Mouse (Mus musculus): ENCODE data around the gene Pafah1b1. TPM values are rescaled to one million over a fixed set of nuclear protein-coding genes. Genes with fewer than 3 reads are reported as not detected.

The Pafah1b1 gene
- total RNA-seq, 4 experiments from 2014 or later, result 124 to 194 (median 185) TPM

DNA sequence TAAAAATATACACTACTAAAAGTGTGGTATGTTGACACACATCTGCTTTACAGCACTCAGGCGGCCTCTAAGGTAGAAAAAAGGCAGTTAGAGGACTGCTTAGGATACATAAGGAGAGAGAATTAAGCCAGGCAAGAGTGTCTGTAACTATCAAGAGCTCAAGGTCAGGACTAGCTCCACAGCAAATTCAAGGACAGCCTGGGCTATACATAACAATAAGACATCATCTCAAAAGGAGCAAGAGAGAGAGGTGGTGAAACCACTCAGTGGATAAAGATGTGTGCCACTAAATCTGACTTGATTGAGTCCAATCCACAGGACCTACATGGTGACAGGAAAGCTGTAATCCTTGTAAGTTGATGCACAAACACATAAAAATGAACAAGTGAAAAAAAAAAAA, 3.8 kb downstream of the Pafah1b1 start:
- DNase-seq, result no peak

DNA sequence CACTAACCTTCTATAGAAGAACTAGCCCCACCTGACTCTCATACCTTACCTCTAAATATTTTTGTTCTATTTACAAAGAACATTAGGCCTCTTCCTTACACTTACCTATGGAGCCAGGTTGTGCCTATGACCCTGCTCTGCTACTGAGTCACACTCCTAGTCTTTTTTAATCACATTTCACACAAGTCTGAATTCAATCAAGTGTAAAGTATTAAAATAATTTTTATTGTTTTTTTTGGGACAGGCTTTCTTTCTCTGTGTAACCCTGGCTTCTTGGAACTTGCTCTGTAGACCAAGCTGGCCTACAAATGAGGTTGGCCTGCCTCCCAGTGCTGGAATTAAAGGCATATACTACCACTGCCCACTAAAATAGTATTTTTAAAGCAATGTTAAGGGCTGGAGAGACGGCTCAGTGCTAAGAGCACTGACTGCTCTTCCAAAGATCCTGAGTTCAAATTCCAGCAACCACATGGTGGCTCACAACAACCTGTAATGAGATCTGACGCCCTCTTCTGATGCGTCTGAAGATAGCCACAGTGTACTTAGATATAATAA, 8.4 kb downstream of the Pafah1b1 start:
- DNase-seq, result no peak

DNA sequence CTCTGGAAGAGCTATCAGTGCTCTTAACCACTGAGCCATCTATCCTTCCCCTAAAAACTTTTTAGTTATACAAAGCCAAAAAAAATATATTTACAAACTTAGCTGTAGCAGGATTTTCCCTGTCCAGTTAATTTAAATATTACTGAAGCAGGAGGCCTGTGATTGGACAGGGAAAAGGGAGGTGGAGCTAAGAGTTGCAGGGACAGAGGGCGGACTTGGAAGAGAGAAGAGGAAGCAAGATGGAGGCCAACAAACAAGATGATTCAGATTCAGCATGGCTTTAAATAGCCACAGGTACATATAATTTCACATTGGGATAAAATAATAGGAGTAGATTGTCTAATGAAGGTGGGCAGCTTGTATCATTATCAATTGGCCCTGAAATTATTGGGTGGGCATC, 13.8 kb downstream of the Pafah1b1 start:
- DNase-seq, result no peak

DNA sequence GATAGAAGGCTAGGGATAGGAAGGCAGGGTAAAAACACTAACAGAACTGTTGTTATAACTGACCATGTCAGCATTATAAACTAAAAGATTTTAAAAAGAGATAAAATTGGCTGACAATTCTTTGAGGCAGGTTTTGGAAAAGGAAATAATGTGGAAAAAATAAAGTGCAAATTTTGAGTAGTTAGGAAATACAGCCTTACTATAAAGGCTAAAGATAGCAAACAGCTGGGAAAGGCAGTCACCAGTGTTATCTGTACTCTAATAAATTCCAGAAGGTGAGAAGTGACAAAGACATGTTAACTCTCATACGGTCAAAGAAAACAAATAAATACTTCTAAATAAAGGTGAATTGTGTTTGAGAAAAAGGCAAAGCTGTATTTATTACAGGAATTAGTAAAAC, 15.7 kb downstream of the Pafah1b1 start:
- no peak for DNase-seq

DNA sequence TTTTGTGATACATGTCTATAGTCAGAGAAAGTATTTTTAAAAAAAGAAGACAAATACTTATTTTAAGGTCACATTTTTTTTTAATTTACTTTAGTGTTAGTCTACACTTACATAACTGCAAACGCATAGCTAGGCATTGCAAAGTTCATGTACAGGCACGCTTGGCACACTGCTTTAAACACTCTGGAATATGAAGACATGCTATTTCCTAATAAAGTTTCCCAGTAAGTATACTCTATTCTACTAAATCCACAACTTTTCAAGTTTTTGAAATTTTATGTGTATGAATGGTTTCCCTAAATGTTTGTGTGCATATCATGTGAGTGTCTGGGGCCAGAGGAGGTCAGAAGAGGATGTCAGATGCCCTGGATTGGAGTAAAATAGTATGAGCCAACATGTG, 20.4 kb downstream of the Pafah1b1 start:
- no peak for DNase-seq

DNA sequence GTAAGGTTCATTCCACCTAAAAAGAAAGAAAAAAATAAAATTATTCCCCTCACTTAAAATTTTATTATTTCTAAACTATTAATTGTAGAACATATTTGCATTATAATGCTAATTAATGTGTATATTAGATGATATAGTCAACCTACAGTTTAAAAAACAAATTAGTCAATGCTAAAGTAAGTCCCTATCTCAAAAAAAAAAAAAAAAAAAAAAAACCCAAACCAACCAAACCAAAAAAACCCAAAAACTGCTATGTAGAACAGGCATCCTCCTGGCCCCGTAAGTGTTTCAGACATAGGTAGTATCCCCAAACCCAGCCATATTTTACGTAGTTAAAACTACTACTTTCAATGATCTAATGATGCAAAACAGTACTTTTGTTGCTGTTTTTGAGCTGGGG, 25.0 kb downstream of the Pafah1b1 start:
- no peak for DNase-seq

DNA sequence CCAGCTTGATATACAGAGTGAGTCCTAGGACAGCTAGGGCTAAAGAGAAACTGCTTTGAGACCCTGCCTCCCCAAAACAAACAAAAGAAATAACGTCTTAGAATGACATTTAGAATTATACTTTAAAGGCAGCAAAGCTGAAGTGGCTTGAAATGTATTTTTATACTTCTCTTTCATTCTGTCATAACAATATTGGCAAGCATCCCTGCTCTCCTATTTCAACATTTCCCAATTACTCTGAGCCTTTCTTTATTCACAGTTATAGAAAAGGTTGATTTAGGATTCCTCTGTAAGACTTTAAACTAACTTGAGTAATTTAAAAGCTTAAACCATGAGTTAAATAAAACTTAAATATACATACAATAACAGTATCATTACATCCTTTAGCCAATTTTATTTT, 32.3 kb downstream of the Pafah1b1 start:
- DNase-seq, result no peak

DNA sequence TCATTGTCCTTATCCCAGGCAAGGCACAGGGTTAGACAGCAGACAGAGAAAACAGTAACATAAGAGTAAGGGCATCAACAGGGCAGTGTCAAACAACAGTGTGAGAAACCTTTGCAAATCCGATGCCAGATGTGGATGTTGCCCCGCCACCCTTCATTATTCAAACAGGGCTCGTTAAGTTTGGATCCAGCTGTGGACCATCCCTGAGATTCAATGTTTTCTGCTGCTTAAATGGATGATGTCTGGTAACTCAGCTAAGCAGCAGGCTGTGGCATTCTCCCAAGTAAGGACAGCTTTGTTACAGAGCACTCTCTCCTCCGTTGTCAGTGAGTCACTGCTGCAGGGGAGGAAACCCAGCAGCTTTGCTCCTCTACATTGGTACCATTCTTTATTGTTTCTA, 49.3 kb downstream of the Pafah1b1 start:
- DNase-seq, result no peak

DNA sequence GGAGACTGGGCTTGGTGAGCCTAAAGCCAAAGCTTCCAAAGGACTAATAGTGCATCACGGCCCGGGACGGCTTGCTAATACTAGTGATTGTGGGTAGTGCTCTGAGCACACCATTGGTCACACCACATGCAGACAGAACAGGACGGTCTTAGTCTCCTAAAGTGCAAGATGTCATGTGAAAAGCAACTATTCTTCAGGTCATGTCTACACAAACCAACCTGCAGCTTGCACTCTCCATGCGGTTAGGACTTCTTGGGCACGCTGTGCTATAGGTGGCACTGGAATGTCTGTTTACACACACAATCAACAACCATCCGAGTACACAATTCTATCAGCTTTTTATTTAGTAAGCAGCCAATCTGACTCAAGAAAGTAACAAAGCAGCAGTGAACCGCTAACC, 49.8 kb downstream of the Pafah1b1 start:
- DNase-seq, result no peak

DNA sequence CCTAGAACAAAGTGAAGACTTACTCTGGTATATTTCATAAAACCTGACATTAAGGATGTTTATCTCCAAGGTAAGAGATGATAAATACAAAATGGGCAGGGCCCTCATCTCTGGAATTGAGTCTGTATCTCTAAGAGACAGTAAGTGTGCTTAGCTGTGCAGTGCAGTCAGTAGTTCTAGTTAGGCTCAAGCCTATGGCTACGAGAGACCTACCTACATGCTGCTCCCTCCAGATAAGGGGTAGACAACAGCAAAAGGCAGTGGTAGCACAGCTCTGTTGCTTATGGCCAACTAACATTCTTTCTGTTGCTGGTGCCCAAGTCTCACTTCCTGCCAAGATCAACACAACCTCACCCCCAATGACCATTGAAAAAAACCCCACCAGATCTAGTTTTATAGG, 50.9 kb downstream of the Pafah1b1 start:
- no peak for DNase-seq

DNA sequence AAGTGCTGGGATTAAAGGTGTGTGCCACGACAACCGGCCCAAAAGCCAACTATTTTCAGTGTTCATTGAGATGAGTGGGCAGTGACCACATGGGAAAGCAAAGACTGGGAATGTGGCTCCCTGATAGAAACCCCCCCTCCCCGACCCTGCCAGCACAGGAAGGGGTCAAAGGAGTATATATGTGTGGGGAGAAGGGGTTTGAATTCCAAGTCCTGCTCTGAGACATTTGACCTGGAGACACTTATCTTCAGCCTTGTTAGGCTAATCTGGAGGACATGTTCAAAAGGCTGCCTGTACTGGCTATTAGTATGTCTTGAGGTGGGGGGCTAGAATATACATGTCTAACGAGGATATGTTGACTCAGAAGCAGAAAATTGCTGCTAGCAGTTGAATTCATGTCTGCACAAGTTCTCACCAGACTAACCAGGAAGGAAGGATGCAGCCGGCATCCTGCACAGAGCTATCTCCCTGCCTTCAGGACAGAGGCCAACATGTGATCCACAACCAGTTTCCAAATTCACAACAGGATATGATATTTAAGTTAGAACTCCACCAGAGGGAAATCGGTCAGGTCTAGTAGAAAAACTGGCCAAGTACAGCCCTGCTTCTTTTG, 51.5 kb downstream of the Pafah1b1 start:
- DNase-seq, result no peak

DNA sequence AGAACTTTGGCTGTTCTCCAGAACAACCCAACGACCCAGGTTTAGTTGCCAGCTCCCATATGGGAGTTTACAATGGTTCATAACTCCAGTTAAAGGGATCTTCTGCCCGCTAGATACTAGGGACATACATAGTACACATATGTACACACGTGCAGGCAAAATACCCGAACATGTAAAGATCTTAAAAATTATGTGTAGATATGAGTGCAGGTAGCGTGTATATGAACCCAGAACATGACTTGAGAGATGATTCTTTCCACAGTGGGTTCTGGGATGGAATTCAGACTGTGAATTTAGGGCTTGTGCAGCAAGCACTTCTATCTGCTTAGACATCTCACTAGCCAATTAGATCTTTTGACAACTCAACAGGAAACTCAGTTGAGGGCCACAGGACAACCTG, 52.6 kb downstream of the Pafah1b1 start:
- DNase-seq, result no peak

DNA sequence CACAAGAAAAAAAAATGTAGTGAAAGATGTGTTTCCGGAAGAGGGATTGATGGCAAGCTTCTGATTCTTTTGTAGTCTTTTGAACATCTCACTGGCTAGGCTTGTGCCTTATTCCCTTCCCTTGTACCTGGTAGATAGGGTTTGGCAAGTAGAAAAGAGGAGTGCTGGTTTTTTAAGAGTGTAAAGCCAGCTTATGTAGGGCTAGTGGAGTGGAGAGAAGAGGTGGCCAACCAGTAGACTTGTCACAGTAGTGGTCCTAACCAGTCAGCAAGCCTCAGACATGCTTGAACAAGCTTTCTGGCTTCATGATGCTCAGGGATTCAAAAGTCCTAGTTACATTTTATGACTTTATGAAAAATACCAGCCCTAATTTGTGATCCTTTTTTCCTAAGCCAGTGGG, 53.5 kb downstream of the Pafah1b1 start:
- no peak for DNase-seq

DNA sequence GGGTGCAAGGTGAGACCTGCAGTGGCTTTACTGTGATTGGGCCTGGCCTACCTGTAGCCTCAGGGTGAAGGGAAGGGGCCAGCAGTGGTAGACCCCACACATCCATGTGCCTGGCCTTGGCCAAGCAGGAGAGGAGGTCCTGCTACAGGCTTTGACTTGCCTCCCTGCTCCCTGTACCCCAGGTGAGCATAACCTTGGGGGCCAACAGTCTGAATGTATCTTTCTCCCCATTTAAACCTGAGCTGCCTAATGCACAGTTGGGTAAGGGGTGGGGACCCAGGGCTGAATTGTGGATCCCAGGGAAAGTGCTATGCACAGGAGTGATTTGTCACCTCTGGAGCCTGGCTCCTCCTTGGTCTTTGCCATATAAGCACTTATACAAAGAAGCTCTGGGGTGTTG, 54.3 kb downstream of the Pafah1b1 start:
- no peak for DNase-seq

DNA sequence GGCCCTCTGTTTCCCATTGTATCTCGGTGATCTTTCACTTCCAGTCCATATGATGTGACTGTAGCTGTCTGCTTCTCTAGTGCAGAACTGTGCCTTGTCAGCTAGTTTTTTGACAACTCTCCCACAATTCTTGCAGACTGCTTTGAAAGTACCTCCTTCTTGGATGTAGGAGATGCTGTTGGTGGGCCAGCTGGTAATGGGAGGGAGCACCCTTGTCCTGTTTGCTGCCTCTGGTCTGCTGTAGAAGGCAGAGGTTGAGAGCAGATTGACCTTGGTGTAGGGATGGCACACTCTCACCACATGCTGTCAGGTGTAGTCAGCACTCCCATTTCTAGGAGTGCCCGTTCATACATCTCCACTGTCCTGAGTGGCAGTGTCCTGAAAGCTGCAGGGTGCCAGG, 55.5 kb downstream of the Pafah1b1 start:
- DNase-seq, result no peak

DNA sequence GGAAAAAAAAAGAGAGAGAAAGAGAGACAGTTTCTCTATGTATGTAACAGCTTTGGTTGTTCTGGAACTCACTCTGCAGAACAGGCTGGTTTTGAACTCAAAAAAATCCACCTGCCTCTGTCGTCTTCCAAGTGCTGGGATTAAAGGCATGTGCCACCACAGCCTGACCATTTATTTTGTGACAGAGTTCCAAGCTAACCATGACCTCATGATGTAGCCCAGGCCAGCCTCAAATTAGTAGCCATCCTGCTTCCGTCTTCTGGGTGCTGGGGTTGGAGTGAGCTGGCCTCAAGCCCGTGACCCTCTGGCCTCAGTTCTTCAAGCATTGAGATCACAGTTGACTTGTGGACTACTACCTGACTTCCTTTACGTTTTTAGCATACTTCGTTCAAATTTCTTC, 56.0 kb downstream of the Pafah1b1 start:
- no peak for DNase-seq

DNA sequence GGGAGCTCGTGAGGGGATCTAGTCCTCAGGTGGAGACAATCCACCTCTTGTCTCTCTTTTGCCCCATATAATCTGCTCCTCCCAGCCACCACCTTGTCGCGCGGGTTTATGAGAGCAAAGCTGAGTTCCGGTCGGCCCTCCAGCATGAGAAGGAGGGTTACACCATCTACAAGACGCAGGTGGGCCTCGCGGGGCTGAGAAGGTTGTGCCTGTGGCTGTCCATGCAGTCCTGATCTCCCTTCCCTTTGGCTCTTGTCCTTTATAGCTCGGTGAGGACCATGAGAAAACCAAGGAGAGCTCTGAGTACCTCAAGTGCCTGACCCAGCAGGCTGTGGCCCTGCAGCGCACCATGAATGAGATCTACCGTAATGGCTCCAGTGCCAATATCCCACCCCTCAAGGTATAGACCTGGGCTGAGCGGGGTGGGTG, 56.9 kb downstream of the Pafah1b1 start:
- DNase-seq, result no peak

DNA sequence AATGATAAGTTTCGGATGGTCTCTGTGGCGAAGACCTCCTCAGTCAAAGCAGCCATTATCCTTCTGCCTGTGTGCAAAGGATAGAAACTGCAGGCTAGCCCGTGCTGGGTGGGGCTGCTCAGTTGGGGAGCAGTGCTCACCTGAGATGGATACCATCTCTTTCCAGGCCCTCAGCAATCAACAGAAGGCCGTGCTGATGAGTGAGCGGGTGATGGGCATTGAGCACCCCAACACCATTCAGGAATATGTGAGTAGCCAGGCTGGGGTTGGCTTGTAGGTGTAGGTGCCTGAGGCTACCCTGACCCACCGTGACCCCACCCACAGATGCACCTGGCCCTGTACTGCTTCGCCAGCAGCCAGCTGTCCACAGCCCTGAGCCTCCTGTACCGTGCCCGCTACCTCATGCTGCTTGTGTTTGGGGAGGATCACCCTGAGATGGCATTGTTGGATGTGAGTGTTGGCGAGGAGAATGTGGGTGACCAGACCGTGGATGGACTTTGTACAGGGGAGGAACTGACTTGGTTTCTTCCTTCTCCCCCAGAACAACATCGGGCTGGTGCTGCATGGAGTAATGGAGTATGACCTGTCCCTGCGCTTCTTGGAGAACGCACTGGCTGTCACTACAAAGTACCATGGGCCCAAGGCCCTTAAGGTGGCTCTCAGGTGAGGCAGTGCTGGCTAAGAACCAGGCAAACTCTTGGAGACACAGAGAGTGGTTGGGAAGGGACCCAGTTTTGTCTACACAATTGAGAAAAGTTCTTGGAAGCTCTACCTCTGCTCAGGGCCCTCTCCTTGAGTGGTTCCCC, 57.5 kb downstream of the Pafah1b1 start:
- no peak for DNase-seq

DNA sequence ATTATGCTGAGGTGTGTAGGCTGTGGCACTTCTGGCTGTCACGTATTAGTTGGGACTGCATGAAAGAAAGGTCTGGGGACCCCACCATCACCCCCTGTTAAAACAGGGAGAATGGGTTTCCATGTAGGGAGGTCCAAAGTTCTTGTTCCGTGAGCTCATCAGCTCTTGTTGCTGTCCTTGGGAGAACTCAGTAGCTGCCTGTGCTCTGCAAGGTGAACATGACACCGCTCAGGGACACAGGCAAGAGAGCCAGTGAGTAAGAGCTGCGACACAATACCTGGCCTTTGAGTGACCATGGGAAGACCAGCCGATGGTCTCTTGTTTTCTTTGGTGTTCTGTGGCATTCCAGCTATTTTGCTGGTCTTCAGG, 58.2 kb downstream of the Pafah1b1 start:
- DNase-seq, result peak; percentile 57

DNA sequence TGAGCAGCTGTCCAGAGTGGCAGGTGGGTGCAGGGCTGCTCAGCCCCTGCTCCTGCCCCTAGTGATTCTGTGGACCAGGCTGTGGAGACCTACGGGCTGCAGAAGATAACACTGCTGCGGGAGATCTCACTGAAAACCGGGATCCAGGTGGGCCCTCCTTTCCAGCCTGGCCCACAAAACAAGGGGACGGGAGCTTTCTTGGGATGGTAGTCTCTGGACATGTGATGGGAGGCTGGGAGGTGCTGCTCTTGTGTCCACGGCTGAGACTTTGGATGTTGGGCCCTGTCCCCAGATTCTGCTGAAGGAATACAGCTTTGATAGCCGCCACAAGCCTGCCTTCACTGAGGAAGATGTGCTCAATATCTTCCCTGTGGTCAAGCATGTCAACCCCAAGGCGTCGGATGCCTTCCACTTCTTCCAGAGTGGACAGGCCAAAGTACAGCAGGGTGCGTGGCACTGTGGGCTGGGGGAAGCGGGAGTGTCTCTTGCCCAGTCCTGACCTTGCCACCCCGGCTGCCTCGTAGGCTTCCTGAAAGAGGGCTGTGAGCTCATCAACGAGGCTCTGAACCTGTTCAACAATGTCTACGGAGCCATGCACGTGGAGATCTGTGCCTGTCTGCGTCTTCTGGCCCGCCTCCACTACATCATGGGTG, 58.7 kb downstream of the Pafah1b1 start:
- no peak for DNase-seq

DNA sequence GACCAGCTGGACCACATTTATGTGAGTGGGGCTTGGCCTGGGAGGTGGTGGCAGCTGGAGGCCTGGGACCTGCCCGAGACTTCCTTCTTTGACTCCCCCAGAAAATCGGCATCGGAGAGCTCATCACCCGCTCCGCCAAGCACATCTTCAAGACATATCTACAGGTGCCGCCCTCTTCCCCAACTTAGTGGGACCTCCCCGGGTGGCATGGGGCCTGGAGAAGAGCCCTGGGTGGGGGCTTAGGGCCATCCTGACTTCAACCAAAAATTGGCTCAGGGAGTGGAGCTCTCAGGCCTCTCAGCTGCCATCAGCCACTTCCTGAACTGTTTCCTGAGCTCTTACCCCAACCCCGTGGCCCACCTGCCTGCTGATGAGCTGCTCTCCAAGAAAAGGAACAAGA, 59.6 kb downstream of the Pafah1b1 start:
- DNase-seq, result no peak

DNA sequence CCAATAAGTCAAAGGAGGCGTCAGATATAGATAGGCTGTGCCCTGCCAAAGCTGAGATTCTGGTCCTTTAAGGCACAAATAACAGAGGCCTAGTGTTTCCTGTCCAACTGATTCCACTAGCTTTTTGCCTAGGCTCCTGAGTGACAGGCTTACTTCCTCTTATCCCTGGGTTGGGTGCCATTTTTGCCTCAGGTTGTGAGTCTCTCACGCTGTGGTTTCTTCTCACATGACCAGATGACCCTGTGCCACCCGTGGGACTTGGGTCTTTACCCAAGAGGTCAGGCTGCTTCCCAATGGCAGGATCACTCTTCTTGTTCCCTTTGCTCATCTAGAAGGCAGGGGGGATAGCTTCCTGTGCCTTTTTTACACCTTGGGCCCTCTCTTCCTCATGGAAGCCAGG, 60.2 kb downstream of the Pafah1b1 start:
- no peak for DNase-seq

DNA sequence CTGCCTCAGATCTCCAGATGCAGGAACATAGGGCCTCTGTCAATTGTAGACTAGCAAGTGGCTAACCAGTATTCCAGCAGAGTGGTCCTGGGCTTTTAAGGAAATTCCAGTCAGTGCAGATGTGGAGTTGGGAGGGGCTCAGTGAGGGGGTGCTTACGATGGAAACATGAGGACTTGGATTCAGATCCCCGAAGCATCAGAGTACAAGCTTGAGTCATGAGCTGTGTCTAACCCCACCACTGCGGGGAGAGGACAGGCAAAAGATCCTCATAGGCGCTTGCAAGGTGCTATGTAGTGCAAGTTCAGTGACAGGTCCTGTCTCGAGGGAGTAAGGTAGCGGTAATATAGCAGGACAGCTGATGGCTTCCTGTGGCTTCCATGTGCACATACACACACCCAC, 62.2 kb downstream of the Pafah1b1 start:
- no peak for DNase-seq

DNA sequence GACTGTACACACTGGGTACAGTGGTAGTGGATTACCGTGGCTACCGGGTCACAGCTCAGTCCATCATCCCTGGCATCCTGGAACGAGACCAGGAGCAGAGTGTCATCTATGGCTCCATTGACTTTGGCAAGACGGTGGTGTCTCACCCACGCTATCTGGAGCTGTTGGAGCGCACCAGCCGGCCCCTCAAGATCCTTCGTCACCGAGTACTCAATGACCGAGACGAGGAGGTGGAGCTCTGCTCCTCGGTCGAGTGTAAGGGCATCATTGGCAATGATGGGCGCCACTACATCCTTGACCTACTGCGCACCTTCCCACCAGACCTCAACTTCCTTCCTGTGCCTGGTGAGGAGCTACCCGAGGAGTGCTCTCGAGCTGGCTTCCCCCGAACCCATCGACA, 62.8 kb downstream of the Pafah1b1 start:
- DNase-seq, result no peak
